Mouse (Mus musculus) cortical plate, adult 2 months (tissue): ENCODE results near the gene Hrh1. TPM values are rescaled to one million over a fixed set of nuclear protein-coding genes. Genes with fewer than 3 reads are reported as not detected.

Experiments used
- H3K27ac ChIP-seq: fragments of 200-500 bp; 2 replicates; pipeline ENCODE4 v1.5.1; 2012; ENCODE audit warnings: low read length, control low read depth, inconsistent platforms; ENCODE audit not compliant: insufficient read depth
- H3K4me1 ChIP-seq: fragments of 200-500 bp; 2 replicates; pipeline ENCODE4 v1.6.1; 2011; ENCODE audit warnings: low read length; ENCODE audit not compliant: control insufficient read depth, insufficient read depth
- H3K4me3 ChIP-seq: fragments of 200-500 bp; 2 replicates; pipeline ENCODE4 v1.5.1; 2011; ENCODE audit warnings: mild to moderate bottlenecking, low read length, control low read depth; ENCODE audit not compliant: insufficient read depth
- CTCF ChIP-seq: fragments of 200-500 bp; IDR thresholded peaks from 2 replicates; pipeline ENCODE4 v1.5.1; 2011; ENCODE audit warnings: mild to moderate bottlenecking, control low read depth, low read length; ENCODE audit not compliant: insufficient read depth; ENCODE audit errors: extremely low read depth
- POLR2A ChIP-seq: fragments of 200-500 bp; IDR thresholded peaks from 2 replicates; pipeline ENCODE4 v1.6.1; 2011; ENCODE audit warnings: mild to moderate bottlenecking, low read length, control low read depth; ENCODE audit not compliant: insufficient read depth; ENCODE audit errors: extremely low read depth
- polyA plus RNA-seq: library from polyadenylated mRNA; depleted of rRNA; stranded (reverse); fragments of >200 nt; gene quantifications from 2 replicates; pipeline ENCODE4 v1.2.3, GENCODE M21; 2012

The Hrh1 gene
- polyA plus RNA-seq, 1 experiment: 18.8 TPM

DNA sequence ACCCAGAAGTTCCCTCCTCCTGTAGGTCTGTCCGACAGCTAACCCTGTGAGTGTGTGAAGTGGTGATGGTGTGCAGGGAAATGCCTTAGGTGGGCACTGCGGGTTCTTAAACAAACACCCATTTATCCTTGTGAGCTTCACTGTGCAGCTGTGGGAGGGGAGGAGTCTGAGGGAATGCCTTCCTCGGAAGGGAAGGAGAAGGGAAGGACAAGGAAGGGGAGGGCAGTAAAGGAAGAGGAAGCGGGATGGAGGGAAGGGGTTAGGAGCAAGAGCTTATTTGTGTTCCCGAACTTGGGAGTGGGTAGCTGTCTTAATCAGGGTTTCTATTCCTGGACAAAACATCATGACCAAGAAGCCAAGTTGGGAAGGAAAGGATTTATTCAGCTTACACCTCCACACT is 27.6 kb downstream of the Hrh1 start:
- no peak for TF ChIP-seq POLR2A
- TF ChIP-seq CTCF: no peak
- H3K4me3 ChIP-seq: no peak overlapping the region
- peak overlapping the region; percentile 1; the same call in 1 of the 2 replicates for H3K27ac ChIP-seq
- H3K4me1 ChIP-seq: 0 out of 2 replicates have a peak, but pooled peaks cover 2% of the 10 kb centered on the region

DNA sequence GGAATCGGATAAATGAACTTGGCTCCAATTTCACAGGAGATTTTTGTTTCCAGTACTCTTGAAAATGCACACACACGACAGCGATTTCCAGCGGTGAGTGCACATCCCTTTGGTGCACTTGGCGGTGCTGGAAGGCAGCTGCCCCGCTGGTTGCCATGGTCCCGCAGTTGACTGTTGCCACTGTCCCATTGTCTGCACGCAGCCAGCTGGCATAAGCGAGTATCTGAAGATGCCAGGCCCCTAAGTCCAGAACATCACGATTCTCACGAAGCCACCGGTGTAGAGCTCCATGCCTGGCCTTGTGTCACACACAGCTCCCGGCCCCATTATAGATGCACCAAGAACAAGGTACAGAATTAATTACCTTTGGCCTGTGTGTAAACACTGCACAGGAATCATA is 29.9 kb downstream of the Hrh1 start:
- H3K4me1 ChIP-seq: 0 out of 2 replicates have a peak, but pooled peaks cover 4% of the 10 kb centered on the region
- no peak overlapping the region for H3K27ac ChIP-seq
- H3K4me3 ChIP-seq: no peak overlapping the region
- no peak for TF ChIP-seq CTCF
- no peak for TF ChIP-seq POLR2A

DNA sequence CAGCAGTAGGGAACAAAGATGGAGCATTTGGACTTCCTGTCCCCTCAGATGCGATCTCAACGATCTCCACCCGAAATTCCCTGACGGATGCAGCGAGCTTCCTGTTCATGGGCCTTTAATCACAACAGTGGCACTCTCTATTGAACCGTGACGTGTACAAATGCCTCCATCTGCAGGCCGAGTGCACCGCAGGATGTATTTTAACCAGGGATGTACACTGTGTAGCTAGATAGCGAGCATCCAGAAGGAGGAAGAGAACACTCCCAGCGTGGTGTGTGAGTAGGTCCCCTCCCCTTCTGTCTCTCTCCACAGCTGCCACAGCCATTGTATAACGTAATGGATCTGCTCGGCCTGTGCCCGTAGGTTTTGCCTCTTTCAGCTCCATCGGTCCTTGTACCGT is 31.1 kb downstream of the Hrh1 start:
- Histone ChIP-seq H3K4me1 (peaks cover 6% of the 10 kb centered on the region; the same call in 1 of the 2 replicates), H3K4me3 (no peak overlapping the region), H3K27ac (no peak overlapping the region)
- TF ChIP-seq CTCF (no peak), POLR2A (no peak)

DNA sequence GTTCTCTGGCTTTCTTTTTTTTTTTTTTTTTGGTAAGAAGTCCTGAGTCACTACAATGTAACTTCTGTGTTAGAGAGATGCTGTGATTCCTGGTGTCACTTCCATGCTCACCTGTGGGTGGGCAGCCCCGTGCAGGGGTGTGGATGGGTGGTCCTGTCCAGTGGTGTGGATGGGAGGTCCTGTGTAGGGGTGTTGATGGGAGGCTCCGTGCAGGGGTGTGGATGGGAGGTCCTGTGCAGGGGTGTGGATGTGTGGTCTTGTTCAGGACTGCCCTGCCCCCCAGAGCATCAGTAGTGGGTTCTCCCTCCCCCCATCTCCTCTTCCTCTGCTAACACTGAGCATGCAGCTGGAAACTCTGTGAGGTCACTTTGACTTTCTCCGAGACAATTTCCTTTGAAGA is 34.9 kb downstream of the Hrh1 start:
- TF ChIP-seq POLR2A: no peak
- no peak for TF ChIP-seq CTCF
- no peak overlapping the region for H3K4me3 ChIP-seq
- H3K27ac ChIP-seq: no peak overlapping the region
- peaks cover 8% of the 10 kb centered on the region for H3K4me1 ChIP-seq

DNA sequence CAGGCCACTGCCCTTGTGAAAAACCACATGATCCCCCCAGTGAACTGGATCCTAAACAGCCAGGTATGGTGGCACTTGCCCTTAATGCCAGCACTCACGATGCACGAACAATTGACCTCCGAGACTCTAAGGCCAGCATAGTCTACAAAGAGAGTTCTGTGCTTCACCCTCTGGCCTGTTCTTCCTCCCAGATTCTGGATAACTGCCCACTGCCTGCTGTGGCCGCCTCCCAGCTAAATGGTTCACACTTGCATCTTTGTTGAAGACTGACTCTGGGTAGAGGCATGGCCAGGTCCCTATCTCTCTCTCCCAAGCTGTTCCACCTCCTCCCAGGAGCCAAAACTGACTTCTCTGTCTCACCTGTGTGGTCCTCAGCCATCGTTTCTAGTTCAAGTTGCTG is 36.8 kb downstream of the Hrh1 start:
- peaks cover 8% of the 10 kb centered on the region for H3K4me1 ChIP-seq
- no peak overlapping the region for H3K4me3 ChIP-seq
- TF ChIP-seq POLR2A (no peak), CTCF (no peak)
- H3K27ac ChIP-seq: no peak overlapping the region

DNA sequence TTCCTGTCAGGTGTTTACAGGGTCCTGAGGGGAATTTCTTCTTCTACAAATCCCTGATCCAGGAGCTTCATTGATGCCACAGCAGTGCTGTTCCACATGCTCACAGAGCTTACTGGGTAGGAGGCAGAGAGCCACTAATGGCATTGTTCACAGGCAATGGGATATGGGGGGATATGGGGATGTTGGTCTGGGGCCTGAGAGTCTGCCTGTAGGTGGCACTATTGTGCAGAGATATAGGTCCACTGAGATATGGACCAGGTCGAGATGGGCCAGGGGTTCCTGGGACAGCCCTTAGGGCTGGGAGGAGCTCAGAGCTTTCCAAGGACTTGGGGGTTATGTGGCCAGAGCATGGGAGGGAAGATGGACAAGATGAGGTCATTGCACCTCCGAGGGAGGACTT is 42.6 kb downstream of the Hrh1 start:
- H3K4me3 ChIP-seq: no peak overlapping the region
- no peak overlapping the region for H3K27ac ChIP-seq
- no peak for TF ChIP-seq CTCF
- no peak for TF ChIP-seq POLR2A
- H3K4me1 ChIP-seq: no peaks in the 10 kb centered on the region

DNA sequence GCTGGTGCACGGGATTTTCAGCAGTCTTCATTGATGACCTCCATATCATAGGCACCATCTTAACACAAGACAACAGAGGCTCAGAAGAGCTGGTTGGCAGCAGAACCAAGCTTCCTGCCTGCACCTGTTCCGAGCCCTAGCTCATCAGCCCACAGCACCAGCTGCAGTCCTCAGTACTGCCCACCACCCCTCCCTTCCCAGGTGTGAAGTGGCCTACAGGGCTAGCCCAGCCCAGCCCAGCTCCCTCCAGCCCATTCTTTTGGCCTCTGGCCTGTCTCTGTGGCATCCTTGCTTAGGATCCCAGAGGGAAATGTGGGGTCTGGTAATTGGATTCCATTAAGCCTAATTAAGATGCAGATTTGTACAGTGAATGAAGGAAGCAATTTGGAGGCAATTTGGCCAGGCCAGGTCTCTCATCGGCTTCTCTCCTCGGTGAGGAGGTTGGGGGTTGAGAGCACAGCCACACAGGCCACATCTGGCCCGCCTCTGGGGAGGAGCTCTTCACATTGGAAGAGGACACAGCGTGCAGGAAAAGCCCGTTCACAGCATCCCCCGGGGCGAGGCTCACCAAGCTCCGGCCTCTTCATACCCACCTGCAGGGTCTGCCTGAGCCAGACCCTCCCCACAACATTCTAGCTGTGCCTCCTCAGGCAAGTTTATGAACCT is 43.2 kb downstream of the Hrh1 start:
- TF ChIP-seq CTCF (no peak), POLR2A (no peak)
- H3K4me3 ChIP-seq: no peak overlapping the region
- no peak overlapping the region for H3K27ac ChIP-seq
- no peaks in the 10 kb centered on the region for H3K4me1 ChIP-seq

DNA sequence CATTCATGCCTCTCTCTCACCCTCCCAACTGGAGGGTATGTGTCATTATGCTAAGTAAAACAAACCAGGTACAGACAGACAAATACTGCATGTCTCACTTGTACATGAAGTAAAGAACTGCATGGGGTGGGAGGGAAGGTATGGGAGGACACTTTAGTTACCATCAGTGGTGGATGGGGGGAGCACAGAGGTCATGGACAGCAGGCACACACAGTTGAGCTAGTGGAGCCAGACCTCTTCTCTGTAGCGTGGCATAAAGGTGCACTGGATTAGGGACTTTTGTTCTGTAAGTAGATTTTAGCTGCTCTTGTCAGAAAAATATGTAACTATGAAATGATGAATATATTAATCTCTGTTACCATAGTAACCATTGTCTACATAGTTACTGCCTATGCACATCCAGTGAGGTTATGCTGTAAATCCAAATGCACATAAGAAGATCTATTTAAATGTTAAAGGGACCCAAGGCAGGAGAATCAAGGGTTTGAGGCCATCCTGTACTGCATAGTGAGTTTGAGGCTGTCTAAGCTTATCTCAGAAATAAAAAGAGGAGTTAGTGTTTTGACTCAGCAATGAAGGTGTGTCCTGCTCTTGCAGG is 46.6 kb downstream of the Hrh1 start:
- no peak for TF ChIP-seq POLR2A
- TF ChIP-seq CTCF: no peak
- Histone ChIP-seq H3K4me3 (no peak overlapping the region), H3K4me1 (peaks cover 3% of the 10 kb centered on the region), H3K27ac (no peak overlapping the region)

DNA sequence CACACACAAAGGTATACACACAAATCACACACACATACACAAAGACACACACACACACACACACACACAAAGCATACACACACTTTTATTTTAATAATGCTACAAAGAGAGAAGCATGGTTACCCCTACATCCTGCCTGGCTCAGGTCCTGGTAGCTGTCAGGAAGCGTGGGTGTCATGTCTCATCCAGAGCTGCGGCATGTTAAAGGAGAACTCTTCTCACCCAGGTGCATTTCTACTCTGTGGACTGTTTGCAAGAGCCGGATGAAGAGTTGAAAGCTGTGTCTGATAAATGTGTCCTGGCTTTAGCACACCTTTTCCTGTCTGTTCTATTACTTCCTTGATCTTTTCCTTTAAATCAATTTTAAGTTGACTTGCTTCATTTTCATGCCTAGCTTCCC is 47.2 kb downstream of the Hrh1 start:
- H3K4me1 ChIP-seq: peaks cover 3% of the 10 kb centered on the region
- H3K27ac ChIP-seq: no peak overlapping the region
- no peak overlapping the region for H3K4me3 ChIP-seq
- TF ChIP-seq POLR2A: no peak
- no peak for TF ChIP-seq CTCF

DNA sequence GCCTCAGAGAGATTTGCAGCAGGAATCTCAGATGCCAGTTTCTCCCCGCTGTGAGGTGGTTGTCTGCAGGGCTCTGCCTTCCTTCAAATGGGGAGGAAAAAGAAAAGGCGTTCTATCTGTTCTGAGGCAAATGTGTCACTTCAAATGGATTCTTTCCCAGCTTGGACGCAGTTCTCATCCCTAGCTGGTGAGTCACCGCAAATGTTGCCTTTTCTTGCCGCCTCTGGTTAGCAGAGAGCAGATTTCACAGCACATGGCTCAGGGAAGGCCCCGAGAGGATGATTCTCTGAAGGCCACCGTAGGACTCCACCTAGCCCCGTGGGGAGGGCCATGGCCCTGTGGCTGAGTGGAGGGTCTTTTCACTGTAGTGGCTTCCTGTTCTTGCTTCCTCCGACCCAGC is 51.2 kb downstream of the Hrh1 start:
- Histone ChIP-seq H3K4me3 (no peak overlapping the region), H3K27ac (peak overlapping the region; percentile 62), H3K4me1 (peaks cover 3% of the 10 kb centered on the region)
- TF ChIP-seq CTCF: no peak
- peak; percentile 56 for TF ChIP-seq POLR2A
